Mouse (Mus musculus) lung, postnatal 0 days (tissue): ENCODE results near the gene Cacna1d. TPM values are rescaled to one million over a fixed set of nuclear protein-coding genes. Genes with fewer than 3 reads are reported as not detected.

Experiments used
- ATAC-seq: fragments of 200-750 bp; cut with Nextera tagmentation; 2 replicates; pipeline ENCODE4 v1.8.0; 2017; ENCODE audit warnings: moderate library complexity
- DNase-seq: peaks from one replicate; pipeline ENCODE4 v3.0.0-alpha.2; 2016; ENCODE audit warnings: low spot score
- H3K27ac ChIP-seq: fragments of 300-500 bp; sonication (generic); 2 replicates; pipeline ENCODE4 v1.5.1; 2014; ENCODE audit warnings: antibody characterized with exemption, mild to moderate bottlenecking, low read length, mixed read lengths
- H3K27me3 ChIP-seq: fragments of 300-500 bp; sonication (generic); replicated peaks from 2 replicates; pipeline ENCODE4 v1.6.1; 2014; ENCODE audit warnings: low read length, mixed read lengths; ENCODE audit not compliant: insufficient read depth
- H3K36me3 ChIP-seq: fragments of 300-500 bp; sonication (generic); 2 replicates; pipeline ENCODE4 v1.6.1; 2014; ENCODE audit warnings: low read length, mixed read lengths; ENCODE audit not compliant: insufficient read depth
- H3K4me1 ChIP-seq: fragments of 300-500 bp; sonication (generic); 2 replicates; pipeline ENCODE4 v1.6.1; 2014; ENCODE audit warnings: antibody characterized with exemption, low read depth, low read length, mixed read lengths; ENCODE audit not compliant: insufficient read depth
- H3K4me2 ChIP-seq: fragments of 300-500 bp; sonication (generic); replicated peaks from 2 replicates; pipeline ENCODE4 v1.6.1; 2014; ENCODE audit warnings: low read depth, mild to moderate bottlenecking, low read length, moderate library complexity, mixed read lengths
- H3K4me3 ChIP-seq: fragments of 300-500 bp; sonication (generic); 2 replicates; pipeline ENCODE4 v1.5.1; 2014; ENCODE audit warnings: low read depth, low read length
- H3K9ac ChIP-seq: fragments of 300-500 bp; sonication (generic); replicated peaks from 2 replicates; pipeline ENCODE4 v1.6.1; 2014; ENCODE audit warnings: low read depth, mild to moderate bottlenecking
- H3K9me3 ChIP-seq: fragments of 300-500 bp; sonication (generic); 2 replicates; pipeline ENCODE4 v1.6.1; 2016; ENCODE audit warnings: low read length, mixed read lengths
- CTCF ChIP-seq: IDR thresholded peaks from 2 replicates; pipeline ENCODE4 v1.5.1; 2016; ENCODE audit warnings: antibody characterized with exemption, mild to moderate bottlenecking
- EP300 ChIP-seq: IDR thresholded peaks from 2 replicates; pipeline ENCODE4 v1.6.1; 2016; ENCODE audit warnings: antibody characterized with exemption, mild to moderate bottlenecking, control low read depth
- WGBS: fragments of 180-500 bp; shearing (Covaris S2); extraction: QIAGEN DNeasy Blood & Tissue Kit; methylation state at CpG from one replicate; pipeline ENCODE4 v1.1.7; 2014; 5-methylcytosine and 5-hydroxymethylcytosine counted together
- polyA plus RNA-seq: library from polyadenylated mRNA; unstranded; fragments of >200 nt; fragmentation: Nextera tagmentation; extraction: Ambion mirVana; gene quantifications from 2 replicates; pipeline ENCODE4 v1.2.1, GENCODE M21; 2015

The Cacna1d gene
- polyA plus RNA-seq, 1 experiment from 2014 or later: 12.5 TPM

GRCm38 (mm10) chr14:30184013-30184412 is 307.2 kb downstream of the Cacna1d start:
- Histone ChIP-seq H3K27ac (no peak overlapping the region), H3K36me3 (no peaks in the 10 kb centered on the region), H3K4me2 (no peak overlapping the region), H3K27me3 (no peaks in the 10 kb centered on the region), H3K4me1 (no peaks in the 10 kb centered on the region), H3K4me3 (no peak overlapping the region), H3K9ac (no peak overlapping the region), H3K9me3 (no peaks in the 10 kb centered on the region)
- no peak for ATAC-seq
- no peak for DNase-seq
- 77% methylated on average over 5 of the region's 5 CpGs for WGBS
- TF ChIP-seq EP300 (no peak), CTCF (no peak)

GRCm38 (mm10) chr14:30182624-30183524 is 308.4 kb downstream of the Cacna1d start:
- 83% methylated on average over 18 of the region's 18 CpGs for WGBS
- DNase-seq (no peak), ATAC-seq (no peak)
- Histone ChIP-seq H3K9ac (no peak overlapping the region), H3K9me3 (no peaks in the 10 kb centered on the region), H3K4me1 (no peaks in the 10 kb centered on the region), H3K36me3 (no peaks in the 10 kb centered on the region), H3K4me2 (no peak overlapping the region), H3K4me3 (no peak overlapping the region), H3K27ac (no peak overlapping the region), H3K27me3 (no peaks in the 10 kb centered on the region)
- TF ChIP-seq CTCF: no peak

DNA sequence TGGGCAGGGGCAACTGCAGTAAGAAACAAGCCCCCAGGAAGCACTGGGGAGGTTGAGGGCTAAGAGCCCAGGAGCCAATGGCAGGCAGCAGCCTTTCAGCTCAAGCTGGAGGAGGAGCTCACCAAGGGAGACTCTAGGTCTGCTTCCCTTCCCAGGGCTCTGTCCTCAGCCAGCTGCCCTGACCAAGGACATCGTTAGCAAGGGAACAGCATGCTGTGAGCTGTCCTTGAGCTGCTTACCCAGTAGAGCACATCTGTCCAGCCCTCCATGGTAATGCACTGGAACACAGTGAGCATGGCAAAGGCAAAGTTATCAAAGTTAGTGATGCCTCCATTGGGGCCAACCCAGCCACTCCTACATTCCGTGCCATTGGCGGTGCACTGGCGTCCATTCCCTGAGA is 312.9 kb downstream of the Cacna1d start:
- H3K4me1 ChIP-seq: no peaks in the 10 kb centered on the region
- no peak overlapping the region for H3K9ac ChIP-seq
- H3K36me3 ChIP-seq: no peaks in the 10 kb centered on the region
- no peak for TF ChIP-seq EP300
- TF ChIP-seq CTCF: no peak
- DNase-seq: no peak
- H3K27me3 ChIP-seq: no peaks in the 10 kb centered on the region
- no peak overlapping the region for H3K4me3 ChIP-seq
- no peak overlapping the region for H3K4me2 ChIP-seq
- H3K27ac ChIP-seq: no peak overlapping the region
- WGBS: 84% methylated on average over 4 of the region's 4 CpGs
- H3K9me3 ChIP-seq: no peaks in the 10 kb centered on the region
- ATAC-seq: no peak

GRCm38 (mm10) chr14:30177850-30178249 is 313.4 kb downstream of the Cacna1d start:
- peak; percentile 13 for DNase-seq

GRCm38 (mm10) chr14:30175362-30175761 is 315.9 kb downstream of the Cacna1d start:
- ATAC-seq (no peak), DNase-seq (no peak)
- no peak overlapping the region for H3K4me2 ChIP-seq
- WGBS: 60% methylated on average over 3 of the region's 3 CpGs
- no peaks in the 10 kb centered on the region for H3K9me3 ChIP-seq
- no peak overlapping the region for H3K9ac ChIP-seq
- H3K27ac ChIP-seq: no peak overlapping the region
- no peaks in the 10 kb centered on the region for H3K36me3 ChIP-seq
- no peak for TF ChIP-seq CTCF
- TF ChIP-seq EP300: no peak
- H3K4me3 ChIP-seq: no peak overlapping the region
- H3K4me1 ChIP-seq: no peaks in the 10 kb centered on the region
- no peaks in the 10 kb centered on the region for H3K27me3 ChIP-seq

More at GRCm38 (mm10) chr14:30177850-30178249, 313.4 kb downstream of the Cacna1d start:
- TF ChIP-seq CTCF (no peak), EP300 (no peak)
- ATAC-seq: no peak
- Histone ChIP-seq H3K4me2 (no peak overlapping the region), H3K9me3 (no peaks in the 10 kb centered on the region), H3K27me3 (no peaks in the 10 kb centered on the region), H3K4me3 (no peak overlapping the region), H3K4me1 (no peaks in the 10 kb centered on the region), H3K27ac (no peak overlapping the region), H3K36me3 (no peaks in the 10 kb centered on the region), H3K9ac (no peak overlapping the region)
- WGBS: 24% methylated on average over 5 of the region's 5 CpGs

DNA sequence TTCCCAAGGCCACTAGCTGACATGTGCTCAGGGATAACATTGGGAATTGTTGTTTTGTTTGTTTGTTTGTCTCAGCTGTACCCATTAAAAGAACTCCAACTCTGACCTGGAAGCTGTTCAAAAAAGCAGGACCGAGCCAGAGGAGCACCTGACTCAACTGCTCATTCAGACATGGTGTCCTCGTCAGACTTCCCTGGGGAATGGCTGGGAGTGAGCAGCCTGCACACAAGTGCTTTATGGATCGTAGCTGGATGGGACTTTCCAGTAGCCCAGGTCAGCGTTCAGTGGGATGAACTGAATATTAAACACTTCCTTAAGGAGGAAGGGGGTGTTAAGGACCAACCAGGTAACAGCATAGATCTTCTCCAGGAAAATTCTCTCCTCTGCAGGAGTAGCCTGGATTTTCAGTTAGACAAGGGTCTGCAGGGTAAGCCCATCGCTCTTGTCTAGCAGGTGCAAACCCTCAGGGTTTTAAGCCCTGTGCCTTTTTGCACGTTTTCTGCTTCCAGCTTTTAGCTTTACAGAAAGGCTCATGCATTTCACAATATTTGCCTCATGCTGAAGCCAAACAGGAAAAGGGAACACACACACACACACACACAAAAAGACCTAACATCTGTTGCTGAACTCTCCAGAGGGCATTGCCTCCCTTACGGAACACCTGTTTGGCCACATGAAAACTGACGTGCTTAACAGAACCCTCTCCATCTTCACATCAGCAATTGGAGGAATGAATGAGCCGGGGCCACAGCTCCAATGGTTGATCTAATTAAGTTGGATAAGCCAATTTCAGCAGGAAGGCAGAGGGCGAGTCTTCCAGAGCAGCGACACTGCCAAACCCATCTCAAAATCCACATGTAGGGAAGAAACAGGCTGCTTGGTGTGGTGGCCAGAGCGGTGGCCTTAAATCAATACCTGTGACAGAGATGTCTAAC is 318.2 kb downstream of the Cacna1d start:
- peak; percentile 13 for DNase-seq
- H3K4me2 ChIP-seq: no peak overlapping the region
- H3K9ac ChIP-seq: no peak overlapping the region
- H3K27ac ChIP-seq: no peak overlapping the region
- no peak for ATAC-seq
- no peak overlapping the region for H3K4me3 ChIP-seq
- 70% methylated on average over 12 of the region's 12 CpGs for WGBS
- H3K27me3 ChIP-seq: no peaks in the 10 kb centered on the region
- TF ChIP-seq CTCF: no peak
- TF ChIP-seq EP300: no peak
- no peaks in the 10 kb centered on the region for H3K9me3 ChIP-seq
- no peaks in the 10 kb centered on the region for H3K4me1 ChIP-seq
- H3K36me3 ChIP-seq: no peaks in the 10 kb centered on the region
